Mouse (Mus musculus) neural tube, postnatal 0 days (tissue): Measurements from ENCODE around the gene Hmbs. TPM values are rescaled to one million over a fixed set of nuclear protein-coding genes. Genes with fewer than 3 reads are reported as not detected.

Source experiments
- microRNA-seq: library from miRNA; unstranded; fragments of <30 nt; microRNA quantifications from one replicate; pipeline ENCODE4, GENCODE M21; 2016
- polyA plus RNA-seq: library from polyadenylated mRNA; unstranded; fragments of >200 nt; fragmentation: Nextera tagmentation; extraction: Ambion mirVana; gene quantifications from 2 replicates; pipeline ENCODE4 v1.2.1, GENCODE M21; 2015

Gene Hmbs
- 53.4 and 54.7 TPM in 2 replicates for polyA plus RNA-seq

DNA sequence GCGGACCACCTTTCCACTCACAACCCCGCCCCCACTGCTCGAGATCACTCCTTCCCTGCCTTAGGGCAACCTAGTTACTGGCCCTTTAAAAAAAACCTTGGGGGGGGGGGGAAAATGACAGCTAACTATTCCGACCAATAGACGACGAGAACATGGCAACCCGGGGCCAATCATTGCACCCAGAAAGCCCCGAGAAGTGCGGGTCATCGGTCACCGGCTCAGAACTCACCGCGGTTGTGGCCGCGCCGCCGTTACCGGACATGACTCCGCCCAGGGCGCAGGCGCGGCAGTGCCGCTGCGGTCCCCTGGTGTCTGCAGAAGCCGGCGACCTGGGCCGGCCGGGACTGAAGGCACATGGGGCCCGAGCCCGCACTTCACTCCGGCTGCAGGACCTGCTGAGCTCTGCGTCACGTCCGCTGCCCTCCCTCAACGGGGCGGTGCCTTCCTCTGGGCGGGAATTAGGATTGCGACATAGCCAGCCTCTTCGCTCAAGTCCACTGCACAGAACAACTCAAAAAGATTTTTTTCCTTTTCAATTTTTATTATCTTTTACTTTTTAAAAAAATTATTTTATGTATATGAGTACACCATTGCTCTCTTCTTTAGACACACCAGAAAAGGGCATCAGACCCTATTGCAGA is at the start of gene Hmbs:
Gene Hmbs (minus strand): TSS at position 448 of the 641 bp plus-strand sequence.

DNA sequence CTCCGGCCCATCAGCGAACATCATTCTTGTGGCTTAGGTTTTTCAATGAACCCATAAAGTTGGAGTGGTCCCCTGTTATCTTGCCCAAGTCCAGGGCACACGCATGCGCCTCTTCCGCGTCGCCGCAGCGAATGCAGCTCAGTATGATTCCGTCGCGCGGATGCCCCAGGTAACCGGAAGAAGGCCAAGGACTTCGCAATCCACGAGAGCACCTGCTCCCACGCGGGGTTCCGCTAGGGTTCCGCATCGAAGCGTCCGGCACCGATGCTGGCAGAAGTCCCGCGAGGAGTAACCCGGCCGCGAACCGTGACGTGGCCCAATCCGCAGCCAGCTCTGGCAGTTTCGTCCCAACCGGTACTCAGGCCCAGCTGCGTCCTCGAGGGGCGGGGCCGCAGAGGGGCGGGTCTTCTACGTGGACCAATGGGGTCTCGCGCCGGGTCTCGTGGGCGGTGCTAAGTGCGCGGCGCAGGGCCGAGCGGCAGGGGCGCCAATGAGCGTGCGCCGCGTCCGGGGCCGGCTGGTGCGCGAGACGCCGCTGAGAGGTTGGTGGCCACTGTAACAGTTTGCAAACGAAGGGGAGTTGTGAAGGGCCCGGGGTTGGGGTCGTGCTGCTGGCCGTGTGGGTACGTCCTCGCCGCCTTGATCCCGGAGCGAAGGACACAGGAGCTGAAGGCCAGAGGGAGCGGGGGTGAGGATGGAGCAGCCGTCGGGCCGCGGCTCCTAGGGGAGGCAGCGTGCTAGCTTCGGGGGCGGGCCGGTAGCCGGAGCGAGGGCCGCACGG is 35.2 kb upstream of the Hmbs start, which contains the start of gene Hyou1:
Gene Hyou1 (plus strand): TSS at position 437 of the 781 bp plus-strand sequence.

DNA sequence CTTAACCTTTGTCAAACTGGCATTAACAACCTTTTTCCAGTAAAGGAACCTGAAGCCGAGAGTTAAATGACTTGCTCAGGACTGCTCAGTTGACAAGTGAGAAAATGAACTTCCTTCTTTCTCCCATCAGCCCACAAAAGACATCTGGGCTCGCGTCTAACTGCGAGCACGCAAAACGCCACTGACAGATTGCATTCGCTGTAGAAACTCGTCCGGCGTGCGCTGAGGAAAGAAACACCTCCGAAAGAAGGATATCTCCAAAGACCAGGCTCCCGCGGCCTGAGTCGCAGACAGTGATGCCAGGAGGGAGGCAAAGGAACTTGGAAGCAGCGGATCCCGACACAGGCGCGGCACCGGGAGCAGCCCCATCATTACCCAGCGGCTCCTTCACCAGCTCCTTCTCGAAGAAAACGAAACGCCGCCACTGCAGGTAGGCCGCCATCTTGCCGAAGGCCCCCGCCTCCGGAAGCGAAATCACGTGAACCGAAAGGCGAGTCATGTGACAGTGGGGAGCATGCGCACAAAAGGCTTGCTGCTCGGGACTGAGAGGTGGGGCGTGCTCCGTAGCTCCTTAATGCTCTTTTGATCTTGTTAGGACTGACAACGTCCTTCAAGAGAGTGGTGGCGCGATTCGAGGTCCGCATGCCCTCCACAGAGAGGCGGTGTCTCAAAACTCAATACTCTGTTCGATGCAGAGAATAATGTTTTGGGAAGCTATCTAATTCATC is 17.3 kb upstream of the Hmbs start, which contains the start of gene Vps11:
Gene Vps11 (minus strand): TSS at position 481 of the 728 bp plus-strand sequence.

DNA sequence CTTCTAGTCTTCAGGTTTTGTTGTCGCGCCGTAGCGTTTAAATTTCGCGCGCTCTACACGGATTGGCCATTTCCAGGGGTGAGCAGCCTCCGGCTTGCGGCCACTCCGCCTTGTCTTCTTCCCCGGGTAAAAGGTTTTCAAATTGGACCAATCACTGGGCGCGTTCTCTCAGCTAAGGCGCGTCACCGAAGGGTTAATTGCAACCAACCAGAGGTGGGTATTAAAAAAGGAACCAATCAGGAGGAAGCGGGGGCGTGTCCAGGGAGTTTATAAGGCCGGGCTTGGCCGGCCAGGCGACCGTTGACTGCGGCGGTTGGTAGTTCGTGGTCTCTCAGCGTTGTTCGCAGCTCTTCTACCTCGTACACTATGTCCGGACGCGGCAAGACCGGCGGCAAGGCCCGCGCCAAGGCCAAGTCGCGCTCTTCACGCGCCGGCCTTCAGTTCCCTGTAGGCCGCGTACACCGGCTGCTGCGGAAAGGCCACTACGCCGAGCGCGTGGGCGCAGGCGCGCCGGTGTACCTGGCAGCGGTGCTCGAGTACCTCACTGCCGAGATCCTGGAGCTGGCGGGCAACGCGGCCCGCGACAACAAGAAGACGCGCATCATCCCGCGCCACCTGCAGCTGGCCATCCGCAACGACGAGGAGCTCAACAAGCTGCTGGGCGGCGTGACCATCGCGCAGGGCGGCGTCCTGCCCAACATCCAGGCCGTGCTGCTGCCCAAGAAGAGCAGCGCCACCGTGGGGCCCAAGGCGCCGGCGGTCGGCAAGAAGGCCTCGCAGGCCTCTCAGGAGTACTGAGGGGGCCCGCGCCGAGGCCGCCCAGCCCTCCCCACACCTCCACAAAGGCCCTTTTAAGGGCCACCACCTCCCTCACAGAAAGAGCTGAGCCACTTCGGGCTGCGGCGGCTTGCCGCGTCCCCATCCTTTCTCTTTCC is 9.4 kb downstream of the Hmbs start, which contains the start of gene H2afx:
Gene H2afx (plus strand): TSS at position 299 of the 935 bp plus-strand sequence.

DNA sequence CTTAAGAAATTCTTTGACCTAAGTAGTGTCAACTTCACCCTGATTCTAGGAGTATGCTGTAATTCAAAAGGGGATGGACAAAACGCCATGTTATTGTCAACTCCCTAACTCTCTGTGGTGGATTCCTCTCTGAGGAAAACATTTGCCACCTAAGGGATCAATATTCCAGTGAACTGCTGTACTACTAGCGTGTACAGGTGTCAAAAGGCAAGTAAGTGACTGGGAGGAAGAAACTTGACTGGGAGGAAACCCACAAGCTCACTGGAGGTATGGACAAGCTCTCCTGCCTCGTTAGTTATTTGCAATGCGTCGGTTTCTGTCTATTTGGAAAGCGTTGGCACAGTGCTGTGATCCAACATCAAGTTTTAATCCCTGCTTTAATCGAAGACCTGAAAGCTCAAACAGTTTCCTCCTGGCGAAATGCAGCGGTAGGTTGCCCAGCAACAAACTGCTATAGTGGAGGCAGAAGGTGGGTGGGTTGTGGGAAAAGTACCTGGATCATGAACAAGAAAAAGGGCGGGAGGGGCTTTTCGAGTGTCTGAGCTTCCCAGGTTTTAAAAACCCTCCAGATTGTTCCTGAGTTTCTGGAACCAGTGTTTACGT is 18.2 kb downstream of the Hmbs start, which contains the start of gene Dpagt1:
Gene Dpagt1 (plus strand): TSS at position 252 of the 603 bp plus-strand sequence.

DNA sequence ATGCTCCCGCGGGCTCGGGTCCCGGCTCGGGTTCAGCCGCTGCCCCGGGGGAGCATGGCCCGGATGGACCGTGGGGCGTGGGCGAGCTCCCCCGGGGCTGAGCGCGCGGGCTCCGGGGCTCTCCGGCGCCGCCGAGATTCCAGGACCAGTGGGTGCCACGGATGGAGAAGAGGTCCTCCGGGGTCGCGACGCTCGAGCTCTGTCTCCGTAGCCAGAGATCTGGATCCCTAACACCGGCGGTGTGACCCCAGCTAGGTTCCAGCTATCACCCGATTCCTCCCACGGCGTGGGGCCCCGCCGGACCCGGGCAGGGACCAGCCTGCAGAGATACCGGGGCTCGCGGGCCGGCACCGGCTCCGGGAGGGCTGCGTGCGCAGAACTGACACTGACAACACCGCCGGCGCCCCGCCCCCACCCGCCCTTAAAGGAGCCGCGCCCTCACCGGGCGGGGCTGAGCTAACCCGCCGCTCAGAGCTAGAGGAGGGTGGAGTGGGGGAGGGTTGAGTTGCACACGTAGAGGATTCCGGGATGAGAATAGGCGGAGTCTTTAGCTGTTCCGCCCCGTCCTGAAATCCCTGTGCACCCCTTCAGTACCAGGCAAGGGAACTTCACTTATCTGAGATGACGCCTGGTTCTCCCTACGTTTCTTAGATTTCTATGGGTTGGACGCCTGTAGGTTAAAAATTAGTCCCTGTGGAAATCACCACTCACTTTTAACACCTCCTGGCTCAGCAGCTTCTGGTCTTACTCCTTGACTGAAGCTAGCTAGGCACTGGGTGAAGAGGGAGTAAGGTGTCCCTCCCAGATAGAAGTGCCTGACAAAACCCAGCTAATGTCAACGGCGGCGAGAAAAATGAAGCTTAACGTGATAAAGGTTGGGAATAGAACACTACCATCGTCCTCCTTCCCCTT is 23.9 kb downstream of the Hmbs start, which contains the start of gene C2cd2l:
Gene C2cd2l (minus strand): TSS at position 399 of the 912 bp plus-strand sequence.

DNA sequence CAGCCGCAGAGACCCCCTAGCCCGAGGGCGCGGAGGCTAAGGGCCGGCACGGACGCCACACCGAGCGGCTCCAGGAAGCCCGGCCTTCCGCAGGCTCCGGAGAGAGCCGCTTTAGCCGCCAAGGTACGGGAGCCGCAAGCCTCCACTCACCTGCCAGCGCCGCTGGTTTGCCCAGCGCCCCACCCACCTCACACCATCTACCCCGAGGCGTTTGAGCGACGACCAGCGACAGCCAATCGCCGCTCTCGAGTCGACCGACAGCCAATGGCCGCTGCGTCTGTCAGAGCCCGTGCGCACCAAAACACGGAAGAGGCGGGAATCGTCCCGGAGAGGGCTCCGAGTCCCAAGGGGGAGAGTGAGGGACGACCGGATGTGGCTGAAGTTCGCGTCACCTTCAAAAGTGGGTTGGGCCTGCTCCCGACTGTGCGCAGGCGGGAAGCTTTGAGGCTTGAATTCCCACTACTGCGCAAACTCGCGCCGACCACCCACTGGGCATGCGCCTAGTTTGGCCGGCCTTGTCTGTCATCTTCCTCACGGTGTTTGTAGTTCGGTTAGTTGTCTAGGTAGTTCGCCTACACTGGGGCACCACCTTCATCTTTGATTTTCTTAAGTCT is 38.5 kb downstream of the Hmbs start, which contains the start of gene Hinfp:
Gene Hinfp (minus strand): TSS at position 206 of the 614 bp plus-strand sequence.

DNA sequence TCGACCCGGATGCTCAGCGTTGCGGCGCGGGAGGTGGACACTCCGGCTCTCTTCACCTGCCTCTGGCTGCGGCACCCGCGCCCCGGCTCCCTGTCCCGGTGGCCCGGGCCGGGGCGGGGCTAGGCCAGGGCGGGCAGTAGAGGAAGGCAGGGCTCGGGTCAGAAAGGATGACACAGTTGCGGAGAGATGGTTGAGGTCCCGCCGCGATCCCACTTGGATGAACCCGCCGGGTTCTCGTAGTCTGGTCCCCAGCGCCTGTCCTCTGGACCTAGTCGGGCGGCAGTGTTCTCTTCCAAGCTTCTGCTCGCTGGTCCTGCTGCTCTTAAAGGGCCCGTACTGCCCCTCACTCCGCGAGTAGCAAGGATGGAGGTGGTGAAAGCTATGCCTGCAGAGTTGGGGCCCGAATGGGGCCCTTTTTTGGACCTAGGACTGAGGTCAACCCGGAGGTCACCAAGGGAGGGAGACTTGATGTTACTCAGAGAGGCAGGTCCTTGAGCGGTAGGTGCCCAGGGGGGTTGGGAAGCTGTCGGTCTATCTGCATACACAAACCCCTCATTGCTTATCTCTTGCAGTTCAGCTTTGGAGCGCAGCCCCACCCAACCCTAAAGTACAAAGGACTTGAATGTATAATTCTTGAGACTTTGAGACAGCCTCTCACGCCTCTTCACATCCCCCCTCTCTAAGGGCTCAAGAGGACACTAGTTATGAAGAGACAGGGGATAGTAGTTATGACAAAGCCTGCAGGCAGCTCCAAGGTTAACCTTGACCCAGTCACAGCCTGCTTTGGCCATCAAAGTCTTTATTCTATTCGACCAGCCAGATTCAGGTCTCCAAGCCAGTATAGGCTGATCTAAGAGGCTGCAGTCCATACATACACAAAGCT is 55.7 kb downstream of the Hmbs start, which contains the start of gene Abcg4:
Gene Abcg4 (minus strand): TSS at position 540 of the 883 bp plus-strand sequence.

Small RNA genes within 50 kb of the gene (microRNA-seq; reads per million reads assigned to microRNA genes)
- gene Gm44335: not detected

Other genes with a start within 250 kb of the Hmbs start
- 0.08 TPM in 1 of 2 replicates, not detected in the other for gene Mfrp, start 242.5 kb downstream of the Hmbs start, polyA plus RNA-seq
- 17.6 and 18.5 TPM in 2 replicates for gene C1qtnf5, start 237.0 kb downstream of the Hmbs start, polyA plus RNA-seq
- 0.12 and 0.18 TPM in 2 replicates for gene Gm49380, start 230.7 kb downstream of the Hmbs start, polyA plus RNA-seq
- gene Rnf26, start 230.7 kb downstream of the Hmbs start, polyA plus RNA-seq: 33.2 and 35.4 TPM in 2 replicates
- 15.3 and 17.2 TPM in 2 replicates for gene Mcam, start 209.8 kb downstream of the Hmbs start, polyA plus RNA-seq
- 11.6 and 14.1 TPM in 2 replicates for gene Cbl, start 110.2 kb downstream of the Hmbs start, polyA plus RNA-seq
- gene Ccdc153, start 103.6 kb downstream of the Hmbs start, polyA plus RNA-seq: 2.4 and 3.0 TPM in 2 replicates
- gene Pdzd3, start 92.8 kb downstream of the Hmbs start, polyA plus RNA-seq: 0.19 and 0.31 TPM in 2 replicates
- 5.8 and 6.6 TPM in 2 replicates for gene Nlrx1, start 75.6 kb downstream of the Hmbs start, polyA plus RNA-seq
- gene Abcg4, start 55.6 kb downstream of the Hmbs start, polyA plus RNA-seq: 26.9 and 28.9 TPM in 2 replicates
- gene Hinfp, start 38.6 kb downstream of the Hmbs start, polyA plus RNA-seq: 12.9 and 14.0 TPM in 2 replicates
- gene C2cd2l, start 23.9 kb downstream of the Hmbs start, polyA plus RNA-seq: 21.9 and 24.4 TPM in 2 replicates
- gene Dpagt1, start 18.2 kb downstream of the Hmbs start, polyA plus RNA-seq: 28.9 and 31.0 TPM in 2 replicates
- 103 and 104 TPM in 2 replicates for gene H2afx, start 9.5 kb downstream of the Hmbs start, polyA plus RNA-seq
- gene Vps11, start 17.4 kb upstream of the Hmbs start, polyA plus RNA-seq: 32.3 and 36.0 TPM in 2 replicates
- 17.0 and 18.1 TPM in 2 replicates for gene Hyou1, start 35.3 kb upstream of the Hmbs start, polyA plus RNA-seq
- gene Slc37a4, start 52.6 kb upstream of the Hmbs start, polyA plus RNA-seq: 50.7 and 59.3 TPM in 2 replicates
- 1,331 and 1,463 TPM in 2 replicates for gene Rps25, start 62.9 kb upstream of the Hmbs start, polyA plus RNA-seq
- gene Trappc4, start 63.4 kb upstream of the Hmbs start, polyA plus RNA-seq: 264 and 298 TPM in 2 replicates
- gene Ccdc84, start 74.3 kb upstream of the Hmbs start, polyA plus RNA-seq: 25.8 and 30.9 TPM in 2 replicates
- gene Foxr1, start 96.9 kb upstream of the Hmbs start, polyA plus RNA-seq: not detected in 2 replicates
- not detected in 2 replicates for gene Upk2, start 110.7 kb upstream of the Hmbs start, polyA plus RNA-seq
- gene Bcl9l, start 138.6 kb upstream of the Hmbs start, polyA plus RNA-seq: 9.8 and 9.9 TPM in 2 replicates
- gene Cxcr5, start 217.6 kb upstream of the Hmbs start, polyA plus RNA-seq: not detected in 2 replicates